Mouse (Mus musculus) cerebellum, adult 2 months (tissue): ENCODE measurements at regions not wholly inside any gene's neighbourhood (a gene's known extent, or its start where the extent isn't known, plus 50 kb on each side); places are given as distances from the start of the nearest gene placed in this dataset.
A peak's percentile ranks its signal among the peaks of the same experiment; 100 is the strongest.

ENCODE experiments used
- DNase-seq, 2 experiments: peaks; one replicate each; pipeline ENCODE4 v3.0.0; 2021
- H3K27ac ChIP-seq: fragments of 200-500 bp; 2 replicates; pipeline ENCODE4 v1.5.1; 2012; ENCODE audit warnings: low read length, control low read depth, inconsistent platforms; ENCODE audit not compliant: insufficient read depth
- H3K27me3 ChIP-seq: fragments of 200-500 bp; 2 replicates; pipeline ENCODE4 v1.6.1; 2012; ENCODE audit warnings: inconsistent platforms, mild to moderate bottlenecking, low read length, moderate library complexity; ENCODE audit not compliant: control insufficient read depth, insufficient read depth
- H3K4me1 ChIP-seq: fragments of 200-500 bp; 2 replicates; pipeline ENCODE4 v1.6.1; 2011; ENCODE audit warnings: low read length; ENCODE audit not compliant: control insufficient read depth, insufficient read depth
- H3K4me3 ChIP-seq: fragments of 200-500 bp; replicated peaks from 2 replicates; pipeline ENCODE3; 2011; ENCODE audit warnings: mild to moderate bottlenecking, low read depth, low read length, control low read depth; ENCODE audit not compliant: insufficient read depth
- CTCF ChIP-seq: fragments of 200-500 bp; IDR thresholded peaks from 2 replicates; pipeline ENCODE4 v1.5.1; 2011; ENCODE audit warnings: low read depth, mild to moderate bottlenecking, control low read depth, low read length, moderate library complexity, borderline replicate concordance; ENCODE audit not compliant: insufficient read depth
- POLR2A ChIP-seq: fragments of 200-500 bp; IDR thresholded peaks from 2 replicates; pipeline ENCODE4 v1.6.1; 2011; ENCODE audit warnings: low read length, control low read depth, borderline replicate concordance; ENCODE audit not compliant: insufficient read depth
- WGBS: fragments of 180-500 bp; shearing (Covaris S2); methylation state at CpG from one replicate; pipeline ENCODE4 v1.1.7; 2018; 5-methylcytosine and 5-hydroxymethylcytosine counted together

GRCm38 (mm10) chr3:70218757-70219360 lies 211.4 kb downstream of the Otol1 start:
- H3K27ac ChIP-seq, result no peak overlapping the region
- no peak for DNase-seq
- H3K27me3 ChIP-seq, result no peaks in the 10 kb centered on the region
- no peaks in the 10 kb centered on the region for H3K4me1 ChIP-seq
- WGBS, result 78% methylated on average over 4 of the region's 4 CpGs
- H3K4me3 ChIP-seq, result no peak overlapping the region
- TF ChIP-seq CTCF (no peak), POLR2A (no peak)

- no peaks in the 10 kb centered on the region for H3K27me3 ChIP-seq
- no peak overlapping the region for H3K4me3 ChIP-seq
- no peak overlapping the region for H3K27ac ChIP-seq
- TF ChIP-seq POLR2A (no peak), CTCF (no peak)
- H3K4me1 ChIP-seq, result no peaks in the 10 kb centered on the region
- DNase-seq, result no peak
- 50% methylated on average over 3 of the region's 3 CpGs for WGBS
Observed at GRCm38 (mm10) chr3:70223443-70224065, 216.1 kb downstream of the Otol1 start.

GRCm38 (mm10) chr3:70224846-70225245 lies 217.4 kb downstream of the Otol1 start:
- no peak overlapping the region for H3K27ac ChIP-seq
- TF ChIP-seq POLR2A (no peak), CTCF (no peak)
- H3K4me1 ChIP-seq, result no peaks in the 10 kb centered on the region
- WGBS, result 94% methylated on average over 6 of the region's 6 CpGs
- no peak overlapping the region for H3K4me3 ChIP-seq
- DNase-seq, result no peak
- no peaks in the 10 kb centered on the region for H3K27me3 ChIP-seq

GRCm38 (mm10) chr3:70227165-70227564 lies 219.8 kb downstream of the Otol1 start:
- 98% methylated on average over 4 of the region's 4 CpGs for WGBS

GRCm38 (mm10) chr3:70248655-70249054 lies 241.2 kb downstream of the Otol1 start:
- Histone ChIP-seq H3K27ac (no peak overlapping the region), H3K4me3 (no peak overlapping the region), H3K4me1 (no peaks in the 10 kb centered on the region), H3K27me3 (no peaks in the 10 kb centered on the region; the same call in 1 of the 2 replicates)
- TF ChIP-seq POLR2A (no peak), CTCF (no peak)
- DNase-seq, result no peak
- WGBS, result 76% methylated on average over 3 of the region's 3 CpGs

More at GRCm38 (mm10) chr3:70227165-70227564, 219.8 kb downstream of the Otol1 start:
- no peak for DNase-seq
- H3K4me3 ChIP-seq, result no peak overlapping the region
- no peaks in the 10 kb centered on the region for H3K27me3 ChIP-seq
- no peaks in the 10 kb centered on the region for H3K4me1 ChIP-seq
- no peak overlapping the region for H3K27ac ChIP-seq
- TF ChIP-seq POLR2A (no peak), CTCF (no peak)

GRCm38 (mm10) chr3:70249922-70250321 lies 242.5 kb downstream of the Otol1 start:
- WGBS, result 89% methylated on average over 4 of the region's 4 CpGs
- Histone ChIP-seq H3K27me3 (no peaks in the 10 kb centered on the region; the same call in 1 of the 2 replicates), H3K4me1 (no peaks in the 10 kb centered on the region), H3K4me3 (no peak overlapping the region), H3K27ac (no peak overlapping the region)
- DNase-seq, result no peak
- TF ChIP-seq POLR2A, result no peak
- TF ChIP-seq CTCF, result no peak

- H3K4me3 ChIP-seq, result no peak overlapping the region
- WGBS, result 22% methylated on average over 7 of the region's 7 CpGs
- DNase-seq, result peak in 1 of 2 experiments; percentile 2
Observed at GRCm38 (mm10) chr3:70250733-70251132, 243.3 kb downstream of the Otol1 start.

GRCm38 (mm10) chr3:70263318-70263717 lies 255.9 kb downstream of the Otol1 start:
- no peaks in the 10 kb centered on the region for H3K27me3 ChIP-seq
- no peak overlapping the region for H3K4me3 ChIP-seq
- H3K27ac ChIP-seq, result no peak overlapping the region
- TF ChIP-seq POLR2A (no peak), CTCF (no peak)
- WGBS, result 61% methylated on average over 3 of the region's 3 CpGs
- no peaks in the 10 kb centered on the region for H3K4me1 ChIP-seq
- no peak for DNase-seq

More at GRCm38 (mm10) chr3:70250733-70251132, 243.3 kb downstream of the Otol1 start:
- Histone ChIP-seq H3K27ac (no peak overlapping the region), H3K4me1 (no peaks in the 10 kb centered on the region), H3K27me3 (no peaks in the 10 kb centered on the region; the same call in 1 of the 2 replicates)
- no peak for TF ChIP-seq CTCF
